Mouse (Mus musculus): ENCODE measurements at regions not wholly inside any gene's neighbourhood (a gene's known extent, or its start where the extent isn't known, plus 50 kb on each side); places are given as distances from the start of the nearest gene placed in this dataset.

DNA sequence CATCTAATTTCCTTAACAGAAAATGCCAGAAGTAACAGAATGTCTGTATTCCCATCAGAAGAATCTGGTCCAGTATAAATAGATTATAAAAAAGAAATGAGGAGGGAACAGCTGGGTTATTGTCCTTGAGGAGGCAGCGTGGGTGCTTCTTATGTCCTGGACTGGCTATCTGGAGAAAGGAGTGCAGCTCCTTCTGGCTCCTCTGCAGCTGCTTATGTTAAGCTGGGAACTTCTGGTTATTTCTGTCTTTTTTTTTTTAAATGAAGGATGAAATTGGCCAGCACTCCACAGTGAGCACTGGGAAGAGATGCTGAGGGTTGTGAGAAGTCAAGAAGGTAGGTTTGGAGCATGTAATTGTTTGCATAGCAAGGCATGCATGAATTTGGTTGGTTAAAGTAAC, 441.5 kb downstream of the Ebf1 start:
- DNase-seq (ENCODE audit: low read depth, low spot score): no peak

GRCm38 (mm10) chr11:45066592-45066991, 449.5 kb downstream of the Ebf1 start:
- DNase-seq (ENCODE audit: low read depth, low spot score): no peak

GRCm38 (mm10) chr11:45070280-45070679, 453.2 kb downstream of the Ebf1 start:
- no peak for DNase-seq (ENCODE audit: low read depth, low spot score)

DNA sequence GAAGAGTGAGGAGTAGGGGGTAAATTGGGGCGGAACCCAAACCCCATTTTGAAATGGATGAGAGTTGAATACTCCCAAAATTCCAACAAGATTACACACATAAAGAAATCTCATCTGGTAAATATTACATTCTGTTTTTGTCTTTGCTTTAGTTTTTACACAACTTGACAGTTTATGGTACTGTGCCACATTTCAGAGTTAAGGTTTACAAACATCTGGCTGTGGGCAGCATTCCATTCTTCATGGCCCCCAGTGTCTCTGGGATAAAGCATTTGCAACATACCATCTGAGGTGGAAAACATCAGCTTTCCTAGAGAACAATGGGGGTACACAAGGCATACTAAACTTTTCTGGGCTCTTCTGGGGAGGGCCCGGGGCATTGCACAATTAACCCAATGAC, 454.1 kb downstream of the Ebf1 start:
- no peak for DNase-seq (ENCODE audit: low read depth, low spot score)

- DNase-seq (ENCODE audit: low read depth, low spot score): no peak
Observed at GRCm38 (mm10) chr11:45084506-45085037, 467.5 kb downstream of the Ebf1 start.

DNA sequence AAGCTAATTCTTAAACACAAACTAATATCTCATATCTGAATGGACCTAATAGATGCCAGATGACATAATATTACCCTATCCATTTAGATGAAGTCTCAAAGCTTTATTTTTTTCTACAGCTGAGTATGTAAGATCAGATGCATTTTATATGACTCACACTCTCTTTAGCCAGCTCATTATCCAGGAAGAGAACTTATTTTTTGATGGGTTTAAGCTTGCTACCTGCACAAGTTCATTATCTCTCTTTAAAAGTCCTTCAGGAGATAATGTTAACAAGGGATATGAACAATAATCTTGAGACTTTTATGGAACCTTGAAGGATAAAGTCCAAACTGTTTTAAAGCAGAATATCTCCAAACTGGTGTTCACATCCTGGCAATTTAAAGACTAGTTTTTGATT, 468.0 kb downstream of the Ebf1 start:
- DNase-seq (ENCODE audit: low read depth, low spot score): no peak

- no peak for DNase-seq (ENCODE audit: low read depth, low spot score)
Observed at GRCm38 (mm10) chr11:45087186-45087915, 470.2 kb downstream of the Ebf1 start.

GRCm38 (mm10) chr11:45088286-45088685, 471.2 kb downstream of the Ebf1 start:
- no peak for DNase-seq (ENCODE audit: low read depth, low spot score)

DNA sequence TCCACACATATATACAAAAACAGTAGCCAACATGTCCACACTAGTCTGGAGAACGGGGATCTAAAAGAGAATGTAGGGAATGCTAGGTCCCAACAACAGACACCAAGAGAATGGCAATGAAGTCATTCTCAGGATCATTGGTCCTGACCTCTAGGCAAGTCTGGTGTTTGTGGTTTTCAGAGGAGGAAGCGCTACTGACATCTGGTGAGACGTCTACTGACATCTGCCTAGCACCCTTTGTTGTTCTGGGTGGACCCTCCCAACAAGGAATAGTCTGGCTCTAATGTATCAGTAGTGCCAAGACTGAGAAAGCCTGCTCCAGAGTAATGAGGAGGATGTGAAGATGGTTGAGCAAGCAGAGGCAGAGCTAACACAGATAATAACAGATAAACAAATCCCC, 472.4 kb downstream of the Ebf1 start:
- DNase-seq (ENCODE audit: low read depth, low spot score): no peak

- DNase-seq (ENCODE audit: low read depth, low spot score): no peak
Observed at GRCm38 (mm10) chr11:45103498-45104336, 486.6 kb downstream of the Ebf1 start.

DNA sequence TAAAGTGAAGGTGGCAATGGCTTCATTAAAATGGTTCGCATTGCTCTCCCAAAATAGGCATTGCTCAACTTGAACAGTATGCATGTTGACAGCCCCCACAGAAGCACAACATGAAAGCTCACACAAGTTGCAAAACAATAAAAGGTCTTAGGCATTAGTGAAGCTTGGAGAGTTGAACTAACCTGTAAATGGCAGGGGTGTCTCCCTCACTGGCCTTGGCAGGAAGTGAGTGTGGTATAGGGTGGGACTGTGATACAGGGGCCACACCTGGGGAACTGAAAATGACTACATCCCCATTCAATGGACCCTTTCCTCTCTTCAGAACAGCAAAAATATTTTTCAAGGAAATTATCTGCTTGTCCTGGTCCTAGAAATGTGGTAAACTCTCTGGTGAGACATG, 499.6 kb downstream of the Ebf1 start:
- DNase-seq (ENCODE audit: low read depth, low spot score): no peak

DNA sequence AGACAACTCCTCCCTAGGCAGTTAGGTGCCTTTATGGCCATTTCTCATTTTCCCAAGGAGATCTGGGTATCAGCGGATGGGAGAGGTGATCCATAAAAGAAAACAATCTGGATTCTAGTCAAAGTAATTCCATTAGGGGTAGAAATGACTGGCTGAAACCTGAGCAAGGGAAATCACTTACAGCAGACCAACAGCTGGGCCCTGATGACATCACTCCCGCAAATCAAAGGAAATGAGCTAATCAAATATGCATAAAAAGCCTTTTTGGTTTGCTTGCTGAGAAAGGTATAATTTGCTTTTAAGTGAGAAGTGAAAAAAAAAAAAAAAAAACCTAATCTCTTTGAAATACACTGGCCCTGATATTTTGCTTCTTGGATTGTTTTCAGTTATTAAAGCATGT, 506.2 kb downstream of the Ebf1 start:
- DNase-seq (ENCODE audit: low read depth, low spot score): no peak

- DNase-seq (ENCODE audit: low read depth, low spot score): no peak
Observed at GRCm38 (mm10) chr11:45136781-45137180, 519.7 kb downstream of the Ebf1 start.

GRCm38 (mm10) chr11:45138351-45138975, 521.3 kb downstream of the Ebf1 start:
- no peak for DNase-seq (ENCODE audit: low read depth, low spot score)

DNA sequence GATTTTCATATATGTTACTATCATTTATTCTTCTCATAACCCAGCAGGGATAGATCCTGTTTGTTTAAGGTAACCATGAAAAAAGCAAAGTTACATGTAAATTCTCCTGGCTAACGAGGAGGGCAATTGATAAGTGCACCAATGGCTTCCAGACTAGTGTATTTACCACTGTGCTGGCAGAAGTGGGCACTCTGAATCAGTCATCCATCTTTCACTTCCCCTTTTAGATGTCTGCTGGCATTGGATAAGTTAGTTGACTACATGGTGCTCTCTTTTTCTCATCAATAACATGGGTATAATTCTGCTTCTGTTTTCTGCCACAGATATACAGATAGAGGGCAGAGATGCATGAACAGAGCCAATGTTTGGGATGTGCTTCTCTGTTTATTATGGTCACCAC, 523.4 kb downstream of the Ebf1 start:
- no peak for DNase-seq (ENCODE audit: low read depth, low spot score)

- DNase-seq (ENCODE audit: low read depth, low spot score): no peak
Observed at GRCm38 (mm10) chr11:45154070-45154469, 537.0 kb downstream of the Ebf1 start.

- no peak for DNase-seq (ENCODE audit: low read depth, low spot score)
Observed at GRCm38 (mm10) chr11:45154497-45154896, 537.4 kb downstream of the Ebf1 start.

- DNase-seq (ENCODE audit: low read depth, low spot score): no peak
Observed at GRCm38 (mm10) chr11:45155782-45156181, 538.7 kb downstream of the Ebf1 start.

DNA sequence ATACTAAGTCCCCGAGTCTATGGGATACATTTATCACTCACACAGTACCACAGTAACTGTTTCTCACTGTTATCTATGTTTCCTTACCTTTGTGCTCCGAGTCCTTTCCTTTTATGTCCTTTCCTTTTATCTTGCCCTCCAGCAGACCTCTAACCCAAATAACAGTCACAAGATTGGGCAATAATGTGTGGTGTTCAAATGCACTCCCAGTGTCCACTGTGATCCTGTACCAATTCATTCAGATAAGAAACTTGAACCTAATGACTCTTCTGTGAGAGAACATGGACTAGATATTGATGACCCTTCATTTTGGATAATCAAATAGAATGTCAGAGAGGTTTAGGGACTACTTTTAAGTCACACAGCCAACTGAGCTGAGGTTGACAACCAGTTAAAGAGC, 541.2 kb downstream of the Ebf1 start:
- DNase-seq (ENCODE audit: low read depth, low spot score): no peak

DNA sequence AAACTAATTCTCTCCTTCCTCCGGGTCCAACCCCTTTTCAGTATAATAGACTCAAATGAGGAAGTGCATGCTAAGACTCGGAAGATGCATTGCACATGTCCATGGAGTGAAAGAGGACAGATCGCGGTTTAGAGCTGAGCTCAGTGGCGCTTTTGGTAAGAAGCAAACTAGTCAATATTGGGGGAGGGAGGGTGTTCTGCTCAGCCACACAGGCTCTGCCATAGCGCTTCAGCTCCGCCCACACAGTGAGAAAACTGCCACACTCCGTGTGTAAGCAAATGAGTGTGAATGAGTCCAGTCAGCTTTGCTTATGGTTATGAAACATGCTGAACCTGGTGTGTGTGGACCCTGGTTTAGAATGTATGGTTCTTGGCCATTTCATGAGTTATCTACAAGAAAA, 543.8 kb downstream of the Ebf1 start:
- DNase-seq (ENCODE audit: low read depth, low spot score): no peak

- no peak for DNase-seq (ENCODE audit: low read depth, low spot score)
Observed at GRCm38 (mm10) chr11:45173546-45173945, 556.4 kb downstream of the Ebf1 start.

- DNase-seq (ENCODE audit: low read depth, low spot score): no peak
Observed at GRCm38 (mm10) chr11:45174071-45174470, 557.0 kb downstream of the Ebf1 start.

All from ZHBTc4 (cell line).